ENCODE assay signal across 8 mouse cellular contexts in the genomic region with DNA sequence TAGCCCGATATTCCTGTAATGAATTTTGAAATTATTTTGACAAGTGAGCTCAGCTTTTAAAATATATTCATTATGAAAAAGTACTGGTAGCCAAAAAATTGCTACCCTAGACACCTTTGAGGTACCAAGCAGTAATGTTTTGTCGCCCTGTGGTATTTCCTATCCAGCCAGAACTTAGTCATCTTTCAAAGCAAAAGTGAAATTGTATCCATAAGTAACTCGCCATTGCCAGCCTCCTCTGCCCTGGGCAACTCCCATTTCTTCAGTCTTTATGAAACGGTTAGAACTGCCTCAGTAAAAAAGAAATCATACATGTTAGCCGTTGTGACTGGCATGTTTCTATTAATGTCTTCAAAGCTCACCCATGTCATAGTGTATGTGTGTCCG. TPM values are rescaled to one million over a fixed set of nuclear protein-coding genes. Genes with fewer than 3 reads are reported as not detected.
DNase-seq lines count a peak whose midpoint lies in the region; ATAC-seq and TF ChIP-seq lines count a peak whose summit lies in the region.

No protein-coding gene starts in this region.

- WGBS in limb, embryonic 14.5 days = 57% methylated on average over 6 of the region's 6 CpGs
- 13% methylated on average over 6 of the region's 6 CpGs for WGBS in small intestine, adult 2 months

- no peaks in the 10 kb centered on the region; the same call in none of the 2 replicates for H3K4me1 ChIP-seq in limb, embryonic 14.5 days (ENCODE audit: control insufficient read depth, insufficient read depth, low read length)
- H3K4me1 ChIP-seq in small intestine, adult 2 months (ENCODE audit: control insufficient read depth, insufficient read depth, insufficient read length, low read length) = no peaks in the 10 kb centered on the region

- H3K36me3 ChIP-seq in limb, embryonic 14.5 days (ENCODE audit: control insufficient read depth, insufficient read depth, low read length) = no peaks in the 10 kb centered on the region
- no peaks in the 10 kb centered on the region; the same call in 1 of the 2 replicates for H3K36me3 ChIP-seq in small intestine, adult 2 months (ENCODE audit: control insufficient read depth, insufficient read depth, low read length)

- H3K9me3 ChIP-seq in limb, embryonic 14.5 days (ENCODE audit: control insufficient read depth, low read length) = peaks cover 8% of the 10 kb centered on the region

- H3K27ac ChIP-seq in limb, embryonic 14.5 days (replicated peaks; ENCODE audit: low read depth, low read length) = no peak overlapping the region
- H3K27ac ChIP-seq in small intestine, adult 2 months (ENCODE audit: insufficient read depth, low read depth, low read length) = peak overlapping the region; percentile 33; the same call in 1 of the 2 replicates

- H3K4me2 ChIP-seq in limb, embryonic 14.5 days (replicated peaks; ENCODE audit: low read depth, low read length, severe bottlenecking) = peak overlapping the region; percentile 77

- H3K4me3 ChIP-seq in limb, embryonic 14.5 days (replicated peaks; ENCODE audit: low read length) = peak overlapping the region; percentile 95
- H3K4me3 ChIP-seq in small intestine, adult 2 months (ENCODE audit: low read depth, low read length) = peak overlapping the region; percentile 95; the same call in 1 of the 2 replicates

- peak; percentile 47 for ATAC-seq in erythroid progenitor cell, adult 5-6 weeks (replicated peaks; ENCODE audit: low FRiP score, poor library complexity, severe bottlenecking)
- ATAC-seq in limb, embryonic 14.5 days (ENCODE audit: low FRiP score, low read depth) = no peak
- no peak for ATAC-seq in frontal cortex, adult (ENCODE audit: low TSS enrichment)

- peak; percentile 11 for DNase-seq in adrenal gland, adult 2 months
- no peak for DNase-seq in adrenal gland, postnatal 4 days (ENCODE audit: low spot score in 2 of 2)
- peak; percentile 50 for DNase-seq in CD4-positive helper T cell, adult 2 months (ENCODE audit: low read depth, low spot score)
- no peak for DNase-seq in limb, embryonic 14.5 days (ENCODE audit: low spot score)
- no peak for DNase-seq in left cerebral cortex, postnatal 25 days (ENCODE audit: low spot score in 2 of 2)

- no peaks in the 10 kb centered on the region for H3K27me3 ChIP-seq in limb, embryonic 14.5 days (ENCODE audit: control insufficient read depth, insufficient read depth, low read length)
- no peaks in the 10 kb centered on the region for H3K27me3 ChIP-seq in small intestine, adult 2 months (ENCODE audit: control insufficient read depth, insufficient read depth, low read length)

- intact Hi-C loops in left cerebral cortex, postnatal 25 days (cut with DNase I) = loop anchor here (2.0 kb wide), 1 partner anchor 17 kb away; the partner anchor contains the start of gene Llph

- no peak for TF ChIP-seq CTCF in small intestine, adult 2 months (IDR thresholded peaks at IDR 0.05; ENCODE audit: extremely low read depth, insufficient read length, insufficient replicate concordance, low read depth, low read length)

- no peak for TF ChIP-seq POLR2A in limb, embryonic 14.5 days (IDR thresholded peaks at IDR 0.05; ENCODE audit: borderline replicate concordance, extremely low read depth, insufficient read depth, insufficient read length)
- TF ChIP-seq POLR2A in small intestine, adult 2 months (IDR thresholded peaks at IDR 0.05; ENCODE audit: low read depth, low read length) = no peak

- peak overlapping the region; percentile 77 for H3K9ac ChIP-seq in limb, embryonic 14.5 days (ENCODE audit: low read depth, low read length, severe bottlenecking)

RNA-seq across cellular contexts. Expression of gene Irak3, which starts 7.6 kb away (rescaled TPM):
- total RNA-seq in adrenal gland, adult 2 months (2021) = 1 to 10 TPM; 3.4 to 4.4 TPM
- polyA plus RNA-seq in adrenal gland, adult 2 months (2012; rRNA removed) = 1.4 and 1.6 TPM in 2 replicates
- total RNA-seq in adrenal gland, postnatal 4 days (2021) = 1 to 10 TPM; 2.0 to 2.2 TPM
- 12.2 and 16.2 TPM in 2 replicates for total RNA-seq in erythroid progenitor cell, adult 5-6 weeks (2015; ENCODE audit: low replicate concordance)
- total RNA-seq in erythroid progenitor cell, adult 5-6 weeks (2017; ENCODE audit: low replicate concordance) = 1.3 and 4.1 TPM in 2 replicates
- polyA plus RNA-seq in limb, embryonic 14.5 days (2012; rRNA removed) = 1.9 and 2.5 TPM in 2 replicates
- polyA plus RNA-seq in limb, embryonic 14.5 days (2014; fragmentation: Nextera tagmentation; extraction: Ambion mirVana) = 3.2 and 3.4 TPM in 2 replicates
- polyA plus RNA-seq in small intestine, adult 2 months (2012; rRNA removed) = 0.72 and 0.91 TPM in 2 replicates
- under 1 TPM; 0.41 to 0.44 TPM for total RNA-seq in left cerebral cortex, postnatal 25 days (2021)

RNA-seq across cellular contexts. Expression of gene Tmbim4, which starts 8.1 kb away (rescaled TPM):
- 100 to 1,000 TPM; 146 TPM for total RNA-seq in adrenal gland, adult 2 months (2021)
- 487 and 538 TPM in 2 replicates for polyA plus RNA-seq in adrenal gland, adult 2 months (2012; rRNA removed)
- 100 to 1,000 TPM; 117 TPM for total RNA-seq in adrenal gland, postnatal 4 days (2021)
- total RNA-seq in erythroid progenitor cell, adult 5-6 weeks (2015; ENCODE audit: low replicate concordance) = 29.8 and 50.1 TPM in 2 replicates
- 30.9 and 50.3 TPM in 2 replicates for total RNA-seq in erythroid progenitor cell, adult 5-6 weeks (2017; ENCODE audit: low replicate concordance)
- polyA plus RNA-seq in limb, embryonic 14.5 days (2012; rRNA removed) = 84.1 and 103 TPM in 2 replicates
- 94.1 and 106 TPM in 2 replicates for polyA plus RNA-seq in limb, embryonic 14.5 days (2014; fragmentation: Nextera tagmentation; extraction: Ambion mirVana)
- 191 and 329 TPM in 2 replicates for polyA plus RNA-seq in small intestine, adult 2 months (2012; rRNA removed)
- 10 to 100 TPM; 60.8 to 70.3 TPM for total RNA-seq in left cerebral cortex, postnatal 25 days (2021)

RNA-seq across cellular contexts. Expression of gene Llph, which starts 17.3 kb away (rescaled TPM):
- total RNA-seq in adrenal gland, adult 2 months (2021) = 10 to 100 TPM; 22.6 to 32.1 TPM
- 1.6 and 2.8 TPM in 2 replicates for polyA plus RNA-seq in adrenal gland, adult 2 months (2012; rRNA removed)
- total RNA-seq in adrenal gland, postnatal 4 days (2021) = 10 to 100 TPM; 22.6 to 22.9 TPM
- 21.3 and 27.7 TPM in 2 replicates for total RNA-seq in erythroid progenitor cell, adult 5-6 weeks (2015; ENCODE audit: low replicate concordance)
- 10.3 and 23.2 TPM in 2 replicates for total RNA-seq in erythroid progenitor cell, adult 5-6 weeks (2017; ENCODE audit: low replicate concordance)
- 16.7 and 34.6 TPM in 2 replicates for polyA plus RNA-seq in limb, embryonic 14.5 days (2012; rRNA removed)
- polyA plus RNA-seq in limb, embryonic 14.5 days (2014; fragmentation: Nextera tagmentation; extraction: Ambion mirVana) = 46.0 and 50.9 TPM in 2 replicates
- 0.53 and 0.95 TPM in 2 replicates for polyA plus RNA-seq in small intestine, adult 2 months (2012; rRNA removed)
- 10 to 100 TPM; 18.4 to 20.3 TPM for total RNA-seq in left cerebral cortex, postnatal 25 days (2021)

Comparison
In these comparisons a context has a peak if more than half of its experiments do, and no peak if none do; other contexts are left out.
1. DNase-seq: peak in adrenal gland, adult 2 months (single experiment) and CD4-positive helper T cell, adult 2 months (single experiment); none in adrenal gland, postnatal 4 days (0 of 2), limb, embryonic 14.5 days (single experiment) and left cerebral cortex, postnatal 25 days (0 of 2).